Mouse (Mus musculus) forelimb bud, embryonic 11.5 days (tissue): Measurements from ENCODE around the gene Lpp.

Source experiments
- DNase-seq: peaks from one replicate; pipeline ENCODE4 v3.0.0-alpha.2; 2012; ENCODE audit warnings: low read depth, low spot score

Lpp gene

GRCm38 (mm10) chr16:24501628-24502294 lies 108.5 kb downstream of the Lpp start:
- no peak for DNase-seq

DNA sequence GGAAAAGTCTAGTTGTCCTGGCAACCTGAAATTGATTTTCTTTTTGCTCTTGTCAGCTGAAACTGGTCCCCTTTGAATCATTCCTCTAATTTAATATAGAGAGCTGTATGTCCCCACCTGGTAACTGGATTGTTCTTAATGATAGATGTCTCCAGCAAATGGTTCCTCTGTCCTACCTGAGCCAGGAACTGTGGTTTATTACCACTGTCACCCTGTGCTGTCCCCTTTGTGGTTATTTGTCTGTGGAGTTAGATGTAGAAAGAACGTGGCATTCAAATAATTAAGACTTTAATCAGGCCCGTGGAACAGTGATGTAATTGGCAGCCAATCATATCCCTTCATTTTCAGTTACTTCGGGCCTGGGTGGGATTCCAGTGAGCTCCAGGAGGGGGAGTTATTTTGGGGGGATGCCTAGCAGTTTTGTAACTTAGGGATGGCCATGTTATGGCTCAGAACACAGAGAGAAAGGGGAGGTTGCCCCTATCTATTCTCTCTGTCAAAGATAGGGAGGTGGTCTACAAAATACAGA lies 109.1 kb downstream of the Lpp start:
- no peak for DNase-seq

DNA sequence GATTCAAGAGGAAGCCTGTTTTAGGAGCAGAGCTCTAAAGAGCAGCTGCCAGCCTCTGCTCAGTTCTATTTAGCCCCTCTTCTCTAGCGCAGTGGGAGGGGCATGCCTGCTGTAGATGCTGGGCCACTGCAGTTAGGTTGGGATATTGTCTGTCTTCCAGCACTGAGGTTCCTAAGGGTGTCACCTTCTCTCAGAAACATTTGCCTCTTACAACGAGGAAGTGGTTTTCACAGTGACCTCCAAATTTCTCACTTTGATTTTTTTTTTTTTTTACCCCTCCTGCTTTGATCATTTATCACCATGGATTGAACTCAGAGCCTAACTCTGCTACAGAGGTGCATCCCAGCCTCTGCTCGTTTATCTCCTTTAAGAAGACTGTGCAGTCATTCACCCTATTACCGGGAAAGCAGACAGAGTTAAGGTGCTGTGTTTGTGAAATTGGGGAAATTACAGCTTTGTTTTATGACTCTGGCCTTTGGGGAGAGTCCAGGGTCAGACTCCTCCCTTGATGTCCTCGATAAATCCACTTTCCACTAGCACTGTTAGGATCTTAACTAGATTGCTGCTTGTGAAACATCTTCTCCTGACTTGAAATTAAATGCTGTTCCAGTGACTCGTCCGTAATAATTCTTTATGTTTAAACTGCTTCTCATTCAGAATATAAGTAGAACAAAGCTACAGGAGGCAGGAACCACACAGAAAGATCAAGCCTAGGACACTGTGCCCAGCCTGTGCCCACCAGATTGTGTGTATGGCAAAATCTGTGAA lies 111.7 kb downstream of the Lpp start:
- no peak for DNase-seq

DNA sequence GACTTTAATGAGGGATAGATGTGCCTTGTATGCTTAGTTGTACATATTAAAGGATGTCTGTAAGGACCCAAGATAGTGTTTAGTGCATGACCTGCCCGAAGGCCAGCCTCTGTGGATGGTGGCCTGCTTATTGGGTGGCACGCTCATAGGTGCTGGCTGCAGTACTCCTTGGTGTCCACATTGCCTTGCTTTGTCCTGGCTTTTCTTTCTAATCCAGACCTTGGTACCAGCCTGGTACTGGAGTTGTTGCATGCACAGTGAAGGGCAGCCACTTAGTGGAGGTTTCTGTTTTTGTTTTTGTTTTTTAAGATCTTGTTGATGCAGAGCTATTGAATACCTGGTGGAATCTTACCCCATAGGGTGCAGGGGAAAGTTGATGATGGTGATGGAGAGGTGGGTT lies 112.9 kb downstream of the Lpp start:
- DNase-seq: no peak

- DNase-seq: no peak
Observed at GRCm38 (mm10) chr16:24506740-24507139, 113.4 kb downstream of the Lpp start.

DNA sequence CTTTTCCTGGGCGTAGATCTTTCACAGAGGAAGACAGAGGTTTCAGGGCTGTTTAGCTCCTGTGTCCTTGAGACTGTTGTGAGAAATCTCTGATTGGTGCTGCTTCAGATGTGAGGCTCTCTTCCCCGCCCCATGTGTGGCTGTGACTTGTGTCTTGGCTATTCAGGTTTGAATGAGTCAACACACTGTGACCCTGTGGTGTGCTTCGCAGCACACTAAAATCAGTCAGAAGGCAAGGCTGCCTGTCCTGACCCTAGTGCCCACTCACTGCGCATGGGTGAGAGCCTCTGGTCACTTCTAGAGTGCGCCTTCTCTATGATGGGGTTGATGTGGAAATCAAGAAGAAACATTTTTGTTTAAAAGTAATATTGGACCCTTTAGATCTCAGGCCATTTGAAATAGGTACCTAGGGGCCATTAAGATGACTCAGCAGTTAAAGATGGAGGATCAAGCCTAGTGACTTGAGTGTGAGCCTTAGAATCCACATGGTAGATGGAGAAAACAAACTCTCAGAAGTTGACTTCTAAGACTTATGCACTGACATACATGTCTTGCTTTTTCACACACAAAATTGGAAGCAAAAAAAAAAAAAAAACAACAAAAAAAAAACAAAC lies 114.7 kb downstream of the Lpp start:
- no peak for DNase-seq

GRCm38 (mm10) chr16:24509100-24509812 lies 115.9 kb downstream of the Lpp start:
- no peak for DNase-seq

GRCm38 (mm10) chr16:24509813-24510166 lies 116.5 kb downstream of the Lpp start:
- DNase-seq: no peak

DNA sequence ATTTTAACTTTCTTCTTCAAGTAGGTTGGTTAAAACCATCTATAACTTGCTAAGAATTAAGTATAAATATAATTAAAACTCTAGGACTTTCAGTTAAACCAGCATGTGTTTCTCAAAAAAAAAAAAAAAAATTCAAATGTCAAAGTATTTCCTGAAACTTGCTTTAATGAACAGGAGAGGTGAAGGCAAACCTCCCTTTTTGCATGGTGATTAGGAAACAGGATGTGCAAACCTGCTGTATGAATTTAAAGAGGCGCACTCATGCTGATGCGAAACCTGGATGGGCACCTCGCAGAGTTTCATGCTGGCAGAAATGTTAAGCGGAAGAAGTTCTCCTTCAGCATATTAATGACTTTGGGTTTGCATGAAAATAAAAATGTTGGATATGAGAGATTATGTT lies 119.9 kb downstream of the Lpp start:
- no peak for DNase-seq

GRCm38 (mm10) chr16:24514802-24515727 lies 121.8 kb downstream of the Lpp start:
- no peak for DNase-seq

GRCm38 (mm10) chr16:24516993-24517392 lies 123.7 kb downstream of the Lpp start:
- DNase-seq: no peak

- DNase-seq: no peak
Observed at GRCm38 (mm10) chr16:24517501-24518042, 124.3 kb downstream of the Lpp start.

DNA sequence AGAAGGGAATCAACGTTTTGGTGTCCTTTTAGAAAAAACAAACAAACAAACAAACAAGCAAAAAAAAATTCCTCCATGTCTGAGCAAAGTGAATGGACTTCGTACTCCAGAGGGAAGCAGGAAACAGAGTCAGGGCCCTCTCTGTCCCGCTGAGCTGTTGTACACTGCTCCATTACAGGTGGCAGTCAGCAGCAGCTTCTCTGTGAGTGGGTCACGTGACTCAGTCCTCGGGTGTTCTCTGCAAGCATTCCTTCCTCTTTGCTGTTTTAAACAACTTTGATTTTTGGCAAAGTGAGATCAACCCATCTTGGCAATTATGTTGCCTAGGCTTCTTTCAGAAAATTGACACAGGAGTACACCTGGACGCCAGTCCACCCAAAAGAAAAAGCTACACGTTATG lies 125.5 kb downstream of the Lpp start:
- DNase-seq: no peak

DNA sequence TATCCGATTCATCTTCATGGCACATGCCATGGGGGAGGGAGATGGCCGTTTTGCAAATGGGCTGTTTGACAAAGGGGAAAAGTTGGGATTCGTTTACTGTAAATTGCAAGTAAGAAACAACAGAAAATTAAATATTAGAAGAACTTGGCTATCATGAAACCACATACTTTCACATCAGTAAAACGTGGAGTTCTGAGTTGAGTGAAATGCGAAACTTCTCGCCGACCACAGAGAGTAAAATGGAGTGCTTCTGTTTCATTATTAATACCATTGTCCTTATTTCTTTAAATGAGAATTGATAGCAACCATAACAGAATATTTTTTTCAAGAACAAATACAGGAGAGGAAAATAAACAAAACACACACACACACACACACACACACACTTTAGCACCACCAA lies 133.9 kb downstream of the Lpp start:
- no peak for DNase-seq

GRCm38 (mm10) chr16:24531681-24532080 lies 138.4 kb downstream of the Lpp start:
- no peak for DNase-seq

- no peak for DNase-seq
Observed at GRCm38 (mm10) chr16:24535221-24535620, 141.9 kb downstream of the Lpp start.

- no peak for DNase-seq
Observed at GRCm38 (mm10) chr16:24536261-24536660, 143.0 kb downstream of the Lpp start.

GRCm38 (mm10) chr16:24539003-24539402 lies 145.7 kb downstream of the Lpp start:
- DNase-seq: no peak

DNA sequence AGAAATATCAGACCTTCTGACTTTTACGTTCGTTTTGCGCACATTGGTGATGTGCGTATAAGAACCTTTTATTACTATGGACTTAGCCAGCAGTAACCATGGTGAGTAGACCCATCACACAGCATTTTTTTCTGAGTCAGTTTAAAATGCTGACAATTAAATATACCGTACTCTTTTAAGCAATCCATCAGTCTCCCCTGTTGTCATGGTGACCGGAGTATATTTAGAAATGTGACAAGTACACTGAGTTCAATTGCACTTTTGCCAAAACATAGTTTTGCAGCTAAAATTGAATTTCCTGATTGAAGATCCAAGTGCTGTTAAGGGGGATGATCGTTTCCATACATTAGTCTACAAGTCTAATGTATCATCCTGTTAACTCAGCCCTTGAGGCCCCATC lies 149.6 kb downstream of the Lpp start:
- no peak for DNase-seq

GRCm38 (mm10) chr16:24545366-24545765 lies 152.1 kb downstream of the Lpp start:
- DNase-seq: no peak

GRCm38 (mm10) chr16:24558458-24558857 lies 165.2 kb downstream of the Lpp start:
- no peak for DNase-seq
